Mouse (Mus musculus) urinary bladder, adult 2 months (tissue): ENCODE measurements around the gene Pde7b. TPM values are rescaled to one million over a fixed set of nuclear protein-coding genes. Genes with fewer than 3 reads are reported as not detected.
A peak's percentile ranks its signal among the peaks of the same experiment; 100 is the strongest.

Source experiments
- DNase-seq: peaks from one replicate; pipeline ENCODE4 v3.0.0; 2022; ENCODE audit warnings: low spot score
- polyA plus RNA-seq: library from polyadenylated mRNA; depleted of rRNA; stranded (reverse); fragments of >200 nt; gene quantifications from 2 replicates; pipeline ENCODE4 v1.2.3, GENCODE M21; 2012; rRNA removed

Pde7b gene
- 10.1 and 14.9 TPM in 2 replicates for polyA plus RNA-seq

DNA sequence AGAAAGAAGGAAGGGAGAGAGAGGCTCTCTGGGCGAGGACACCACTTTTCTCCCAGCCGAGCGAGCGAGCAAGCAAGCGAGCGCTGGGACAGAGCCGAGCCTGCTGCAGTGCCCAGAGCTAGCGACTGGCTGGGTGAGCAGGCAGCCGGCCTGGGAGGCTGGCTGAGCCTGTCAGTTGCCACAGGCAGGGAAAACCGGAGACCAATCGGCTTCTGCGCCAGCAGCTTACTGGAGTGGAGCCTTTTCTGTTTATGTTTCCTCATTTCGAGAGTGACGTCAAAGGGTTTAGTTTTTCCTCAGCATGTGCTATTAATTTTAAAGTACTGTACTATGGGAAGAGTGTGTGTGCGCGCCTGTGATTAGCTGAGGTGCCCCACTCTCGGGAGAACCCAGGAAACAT, at the start of gene Pde7b:
Pde7b (minus strand) TSS at position 173 of the 400 bp plus-strand sequence.
- DNase-seq = peak; percentile 58

DNA sequence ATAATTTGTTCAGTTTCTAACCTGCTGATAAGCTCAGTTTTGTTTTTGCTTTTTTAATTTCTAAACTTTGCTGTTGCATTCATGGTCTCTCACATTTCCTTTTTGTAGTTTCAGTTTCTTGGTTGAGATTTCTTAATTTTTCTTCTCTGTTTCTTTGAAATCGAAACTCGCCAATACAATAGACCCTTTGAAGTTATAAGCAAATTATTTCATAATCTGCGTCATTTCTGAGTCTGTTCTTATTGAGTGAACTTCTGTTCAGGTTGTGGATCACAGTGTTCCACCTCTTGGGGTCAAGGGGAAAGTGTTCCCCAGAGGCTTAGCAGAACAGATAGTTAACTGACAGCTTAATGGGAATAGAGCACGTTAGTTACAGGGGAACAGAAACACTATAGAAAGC, 47.2 kb upstream of the Pde7b start:
- no peak for DNase-seq

DNA sequence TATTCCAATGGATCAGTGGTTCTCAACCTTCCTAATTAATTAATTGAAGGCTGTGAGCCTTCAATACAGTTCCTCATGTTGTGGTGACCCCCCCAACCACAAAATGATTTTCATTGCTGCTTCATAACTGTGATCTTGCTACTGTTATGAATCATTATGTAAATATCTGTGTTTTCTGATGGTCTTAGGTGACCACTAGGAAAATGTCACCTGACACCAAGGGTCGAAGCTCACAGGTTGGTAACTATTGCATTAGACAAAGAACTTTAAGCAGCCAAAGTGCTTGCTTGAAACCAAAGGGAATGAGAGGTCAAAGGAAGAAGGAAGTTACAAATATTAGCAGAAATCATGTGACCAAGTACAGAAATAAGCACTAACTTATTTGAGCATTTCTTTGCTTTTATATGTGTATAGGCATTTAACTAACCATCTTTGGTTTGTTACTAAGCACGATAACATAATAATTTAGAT, 45.6 kb upstream of the Pde7b start:
- DNase-seq = no peak

DNA sequence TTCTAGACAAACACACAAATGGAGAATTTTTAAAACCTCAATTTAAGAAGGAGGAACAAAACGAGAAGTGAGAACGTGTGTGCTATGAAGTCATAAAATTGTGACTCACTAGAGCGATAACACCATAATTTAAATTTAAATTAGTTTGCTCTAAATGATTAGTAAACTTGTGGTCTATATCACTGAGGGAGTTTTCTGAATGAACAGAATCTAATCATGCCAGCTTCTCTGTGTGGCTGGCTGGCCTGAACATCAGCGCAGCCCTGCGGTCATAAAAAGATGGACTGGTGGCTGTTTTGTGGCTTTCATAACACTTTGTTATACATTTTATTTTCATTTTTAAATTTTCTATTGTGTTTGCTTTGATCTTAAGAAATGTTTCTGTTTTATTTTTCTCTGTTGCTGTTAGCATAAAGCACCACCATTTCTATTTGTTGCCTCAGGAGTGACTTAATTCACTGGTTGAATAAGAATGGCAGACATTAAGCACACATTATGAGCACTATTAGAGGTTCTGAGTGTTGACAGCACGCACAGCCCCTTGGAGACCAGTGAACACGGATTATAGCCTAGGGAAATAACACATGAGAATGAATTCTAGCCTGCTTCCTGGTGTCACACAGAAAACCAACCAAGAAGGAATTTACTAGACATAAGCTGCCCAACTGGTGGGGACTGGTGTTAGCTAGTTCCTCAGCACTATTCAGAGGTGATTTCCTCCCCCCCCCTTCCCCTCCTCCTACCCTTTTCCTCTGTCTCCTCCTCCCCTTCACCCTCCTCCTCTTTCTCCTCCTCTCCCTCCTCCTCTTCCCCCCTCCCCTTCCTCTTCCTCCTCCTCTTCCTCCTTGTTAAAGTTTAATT, 44.9 kb upstream of the Pde7b start:
- no peak for DNase-seq

DNA sequence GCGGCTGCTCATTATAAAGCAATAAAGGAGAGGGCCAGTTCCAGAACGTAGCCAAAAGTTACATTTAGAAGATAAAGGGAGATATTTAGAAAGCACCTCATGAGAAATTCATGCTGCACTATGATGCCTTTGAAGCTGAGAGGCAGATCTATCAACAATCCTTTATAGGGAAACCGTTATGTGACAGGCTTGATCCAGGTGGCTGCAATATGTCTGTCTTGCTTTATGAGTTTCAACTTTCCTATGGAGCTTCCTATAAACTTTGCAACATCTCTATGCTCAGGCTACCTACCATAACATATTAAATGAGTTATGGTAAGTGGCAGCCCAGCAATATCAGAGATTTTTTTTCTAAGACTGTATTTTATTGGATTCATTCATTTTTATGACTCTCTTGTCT, 39.5 kb upstream of the Pde7b start:
- no peak for DNase-seq

DNA sequence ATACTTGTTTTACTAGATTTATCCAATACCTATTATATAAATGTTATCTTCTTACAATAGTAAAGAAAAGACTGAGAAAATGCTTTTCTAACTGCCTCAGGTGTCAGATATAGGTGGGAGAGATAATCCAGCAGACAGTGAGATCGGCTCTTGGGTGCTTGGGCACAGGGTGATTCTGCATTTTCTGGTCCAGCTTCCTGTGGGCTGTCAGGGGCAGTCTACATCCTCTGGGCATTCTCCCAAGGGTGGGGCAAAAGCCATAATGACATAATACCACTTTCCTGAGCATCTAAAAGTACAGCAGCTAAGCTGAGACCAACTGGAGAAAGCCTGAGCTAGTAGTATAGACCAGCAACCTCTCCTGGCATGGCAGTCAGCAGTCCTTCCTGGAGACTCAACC, 34.1 kb upstream of the Pde7b start:
- no peak for DNase-seq

DNA sequence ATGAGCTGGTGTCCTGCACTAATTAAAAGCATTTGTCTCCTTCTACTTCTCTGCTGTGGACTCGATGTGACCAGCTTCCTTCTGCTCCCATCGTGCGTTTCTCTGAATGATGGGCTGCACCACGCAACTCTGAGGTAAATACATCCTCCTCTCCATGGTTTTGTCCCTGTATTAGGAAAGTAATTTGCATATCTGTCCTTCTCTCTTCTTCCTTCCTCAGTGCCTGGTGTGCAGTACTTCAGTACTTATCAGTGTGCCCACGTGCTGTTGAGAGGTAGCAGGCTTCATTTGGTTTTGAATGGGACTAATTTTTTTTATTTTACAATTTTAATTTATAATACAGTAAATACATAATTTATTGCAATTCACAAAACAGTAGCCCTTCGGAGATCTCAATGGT, 33.4 kb upstream of the Pde7b start:
- DNase-seq = no peak

DNA sequence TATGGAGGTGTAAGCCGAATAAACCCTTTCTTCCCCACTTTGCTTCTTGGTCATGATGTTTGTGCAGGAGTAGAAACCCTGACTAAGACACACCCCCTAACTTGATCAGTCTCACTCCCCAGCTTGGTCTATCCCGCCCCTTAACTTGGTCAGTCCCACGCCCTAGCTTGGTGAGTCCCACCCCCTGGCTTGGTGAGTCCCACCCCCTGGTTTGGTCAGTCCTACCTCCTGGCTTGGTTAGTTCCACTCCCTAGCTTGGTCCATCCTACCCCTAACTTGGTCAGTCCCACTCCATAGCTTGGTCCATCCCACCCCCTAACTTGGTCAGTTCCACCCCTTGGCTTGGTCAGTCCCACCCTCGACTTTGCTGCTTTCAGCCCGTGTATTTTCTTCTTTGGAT, 31.3 kb upstream of the Pde7b start:
- no peak for DNase-seq

DNA sequence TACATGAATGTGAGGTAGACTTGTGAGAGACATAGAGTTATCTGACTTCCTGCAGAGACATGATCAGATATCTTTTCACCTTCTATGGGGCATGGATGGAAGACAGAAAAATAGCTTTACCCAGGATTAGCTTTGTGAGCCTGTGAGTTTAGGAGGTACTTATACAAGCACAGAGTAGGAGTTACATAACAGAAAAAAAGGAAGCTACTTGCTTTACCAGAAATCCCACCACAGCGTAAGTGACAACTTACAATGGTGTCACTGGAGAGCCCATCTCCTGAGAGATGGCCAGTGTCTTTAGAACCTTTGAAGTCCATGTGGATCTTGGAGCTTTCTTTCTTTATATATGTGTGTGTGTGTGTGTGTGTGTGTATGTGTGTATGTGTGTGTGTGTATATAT, 28.0 kb upstream of the Pde7b start:
- DNase-seq = no peak

DNA sequence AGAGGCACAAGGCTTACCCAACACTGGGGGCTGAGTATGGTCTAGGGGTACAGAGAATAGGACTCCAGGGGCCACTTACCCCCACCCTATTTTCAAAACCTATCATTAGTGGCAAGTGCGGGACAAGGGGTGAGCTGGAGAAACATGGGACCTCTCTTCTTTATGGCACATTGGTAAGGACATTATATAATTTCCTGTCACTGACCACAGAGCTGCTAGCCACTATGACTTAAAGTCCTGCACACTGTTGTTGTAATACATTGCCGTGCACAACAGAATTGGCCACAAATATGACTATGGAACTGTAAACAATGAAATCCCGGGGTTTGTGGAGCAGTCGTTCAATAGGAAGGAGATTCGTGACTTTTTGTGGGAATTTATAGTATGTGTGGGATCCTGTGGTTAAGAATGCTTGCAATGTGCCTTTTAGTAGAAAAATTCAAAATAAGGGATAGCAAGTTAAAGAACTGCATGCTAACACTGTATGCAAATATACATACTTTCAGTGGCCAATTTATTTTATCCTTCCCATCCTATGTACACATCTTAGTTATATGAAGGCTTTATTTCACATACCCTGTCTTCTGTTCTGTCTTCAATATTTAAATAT, 25.9 kb upstream of the Pde7b start:
- no peak for DNase-seq

DNA sequence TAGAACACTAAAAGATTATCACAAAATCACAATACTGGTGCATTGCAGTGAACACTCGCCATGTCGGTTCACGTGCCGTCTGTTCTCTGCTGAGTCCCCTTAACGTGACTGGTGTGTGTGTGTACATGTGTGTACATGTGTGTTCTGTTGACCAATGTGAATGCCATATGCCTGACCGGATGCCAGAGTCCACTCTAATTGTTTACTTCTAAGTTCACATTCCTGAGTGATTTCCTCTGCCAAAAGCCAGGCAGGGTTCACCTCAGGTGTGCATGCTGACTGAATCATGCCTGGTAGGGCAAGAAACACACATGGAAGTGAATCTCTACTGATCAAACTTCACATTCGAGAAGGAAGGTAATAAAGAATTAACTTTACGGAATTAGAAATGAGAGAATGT, 24.1 kb upstream of the Pde7b start:
- DNase-seq = no peak

DNA sequence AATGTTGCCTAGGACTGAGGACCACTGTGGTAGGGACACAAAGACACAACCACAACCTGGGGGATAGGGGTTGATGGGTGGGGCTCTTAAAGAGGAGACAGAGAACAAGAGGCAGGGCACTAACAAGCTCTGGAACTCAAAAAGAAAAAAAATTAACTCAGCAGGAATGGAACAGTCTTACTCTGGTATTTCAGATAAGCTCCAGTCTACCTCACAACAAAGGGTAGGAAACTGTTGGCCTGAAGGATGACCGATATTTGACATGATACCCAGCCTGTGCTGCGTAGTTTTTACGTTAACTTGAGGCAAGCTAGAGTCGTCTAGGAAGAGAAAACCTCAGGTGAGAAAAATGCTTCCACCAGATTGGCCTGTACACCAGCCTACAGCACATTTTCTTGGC, 22.4 kb upstream of the Pde7b start:
- DNase-seq = no peak

DNA sequence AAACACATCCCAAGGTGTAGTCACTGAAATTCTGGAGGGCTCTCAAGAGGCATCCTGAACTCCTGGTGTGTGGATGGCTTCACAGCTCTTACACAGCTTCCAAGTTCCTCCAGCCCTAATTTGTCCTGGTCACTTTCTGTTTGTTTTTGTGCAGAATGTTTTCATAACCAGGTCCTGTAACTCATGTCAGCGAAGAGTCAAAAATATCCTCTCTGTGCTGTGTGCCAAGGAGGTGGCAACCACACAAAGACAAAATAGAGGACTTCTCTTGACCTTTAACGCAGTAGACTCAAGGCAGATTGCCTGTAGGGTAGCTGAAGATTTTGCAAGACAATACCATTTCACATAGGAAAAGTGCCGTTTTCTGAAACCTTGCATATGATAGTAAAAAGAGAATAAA, 14.9 kb upstream of the Pde7b start:
- DNase-seq = no peak

DNA sequence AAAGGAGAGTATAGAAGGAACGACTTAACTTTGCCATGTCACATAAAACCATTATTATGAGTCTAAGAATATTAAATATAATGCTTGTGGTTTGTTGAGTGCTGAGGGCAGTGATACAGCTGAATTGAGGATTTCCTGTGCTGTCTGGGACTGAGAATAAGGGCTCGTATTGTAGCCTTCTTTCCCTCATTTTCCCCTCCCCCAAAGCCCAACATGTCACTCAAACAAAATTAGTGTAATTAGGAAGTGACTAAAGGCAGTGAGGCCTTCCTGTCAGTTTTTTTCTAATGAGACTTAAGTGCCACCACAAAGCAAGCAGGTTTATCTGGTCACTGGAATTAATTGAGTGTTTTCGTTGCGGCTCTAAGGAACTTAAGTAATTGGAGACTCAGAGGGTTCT, 12.3 kb upstream of the Pde7b start:
- no peak for DNase-seq

DNA sequence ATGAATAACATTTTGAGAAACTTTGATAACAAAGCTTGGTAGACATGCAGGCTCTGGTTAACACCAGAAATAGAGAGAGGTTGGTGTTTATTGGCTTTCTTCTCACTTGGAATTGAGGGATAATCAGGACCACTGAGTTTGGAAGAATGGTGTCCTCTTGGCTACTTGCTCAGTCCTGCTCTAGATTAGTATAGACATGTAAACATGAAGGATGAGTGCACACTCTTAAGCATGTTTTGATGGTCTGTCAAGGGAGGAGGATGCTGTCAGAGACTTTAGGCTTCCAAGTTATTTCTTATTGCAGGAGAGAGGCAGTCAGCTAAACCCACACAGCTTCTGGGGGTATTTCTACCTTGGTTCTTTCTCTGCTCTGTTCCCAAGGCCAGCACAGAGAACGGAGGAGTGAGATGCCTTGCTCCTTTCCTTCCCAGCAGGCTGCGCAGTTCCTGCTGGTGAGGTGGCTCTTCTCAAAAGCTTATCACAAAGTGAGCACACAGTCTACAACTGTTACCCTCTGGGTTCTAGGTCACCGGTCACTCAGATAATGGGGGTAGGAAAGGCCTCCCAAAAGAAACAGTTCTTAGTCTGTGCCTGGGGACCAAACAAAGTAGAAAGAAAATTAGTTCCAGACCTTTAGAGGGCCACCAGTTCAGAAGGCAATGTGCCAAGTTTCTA, 11.0 kb upstream of the Pde7b start:
- DNase-seq = no peak

DNA sequence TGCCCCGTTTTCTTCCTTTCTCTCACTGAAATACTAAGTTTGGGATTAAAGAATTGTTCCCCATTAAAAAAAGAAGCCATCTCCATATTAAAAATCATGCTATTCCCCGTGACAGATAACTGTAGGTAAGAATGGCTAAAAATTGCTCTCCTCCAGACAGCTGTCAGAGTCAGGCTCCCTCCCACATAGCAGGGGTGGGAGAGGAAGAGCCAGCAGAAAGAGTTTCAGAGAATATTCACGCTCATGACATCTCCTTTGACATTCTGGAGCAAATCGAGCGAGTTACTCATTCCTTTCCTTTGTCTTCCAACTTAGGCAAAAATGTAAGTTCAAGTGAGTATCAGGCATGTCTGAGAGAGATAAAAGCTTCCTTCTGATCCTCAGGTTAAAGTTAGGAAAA, 8.7 kb upstream of the Pde7b start:
- DNase-seq = no peak

DNA sequence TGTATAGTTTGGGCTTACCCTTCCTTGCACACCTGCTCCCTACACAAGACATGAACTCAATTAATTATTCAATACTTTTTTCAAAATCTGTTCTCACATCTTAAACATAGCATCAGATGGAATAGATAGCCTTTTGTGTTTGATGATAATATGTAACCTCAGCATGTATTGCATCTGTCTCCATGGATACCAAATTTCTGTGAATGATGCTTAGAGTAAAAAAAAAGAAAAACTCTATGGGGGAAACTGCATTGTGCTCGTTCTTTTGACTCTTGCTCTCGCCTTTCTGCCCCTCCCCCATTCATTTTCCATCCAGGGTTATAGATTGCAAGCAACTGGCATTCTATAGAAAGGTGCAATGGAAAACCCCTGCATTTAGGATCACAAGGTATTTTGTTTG, 7.3 kb upstream of the Pde7b start:
- no peak for DNase-seq

DNA sequence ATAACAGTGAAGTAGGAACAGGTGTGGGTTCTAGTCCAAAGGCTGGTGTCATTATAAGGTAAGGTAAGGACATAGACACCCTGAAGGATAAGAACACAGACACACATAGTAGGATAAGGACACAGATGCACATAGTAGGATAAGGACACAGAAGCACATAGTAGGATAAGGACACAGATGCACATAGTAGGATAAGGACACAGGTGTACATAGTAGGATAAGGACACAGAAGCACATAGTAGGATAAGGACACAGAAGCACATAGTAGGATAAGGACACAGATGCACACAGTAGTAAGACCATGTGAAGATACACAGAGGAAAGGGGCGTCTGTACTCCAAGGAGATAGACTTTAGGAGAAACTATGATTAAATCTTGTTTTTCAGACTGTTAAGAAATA, 5.2 kb upstream of the Pde7b start:
- DNase-seq = no peak

DNA sequence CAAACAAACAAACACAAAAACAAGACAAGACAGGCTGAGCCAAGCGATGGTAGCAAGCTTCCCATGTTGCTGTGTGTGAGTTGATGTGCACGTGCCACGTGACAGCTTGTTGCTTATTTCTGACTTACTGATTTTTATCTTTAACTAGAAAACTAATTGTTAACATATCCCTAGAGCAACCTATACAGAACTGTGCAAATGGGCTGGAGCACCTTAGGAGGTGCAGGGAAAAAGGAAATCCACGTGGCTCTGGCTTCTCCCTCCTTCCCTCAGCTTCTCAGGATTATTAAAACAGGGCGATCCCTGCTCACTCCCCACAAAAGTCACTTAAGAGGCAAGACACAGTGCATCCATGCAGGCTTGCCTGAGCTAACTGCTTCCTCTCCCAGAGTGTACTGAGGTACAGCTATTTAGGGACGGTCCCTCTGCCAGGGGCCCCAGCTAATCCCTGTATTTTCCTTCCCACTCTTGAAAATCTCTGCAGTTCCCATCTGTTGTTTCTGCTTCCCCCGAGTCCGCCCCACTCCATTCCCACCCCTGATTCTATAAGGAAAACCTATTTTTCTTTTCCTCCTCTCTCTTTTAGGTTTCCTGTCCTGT, 606 bp upstream of the Pde7b start:
- DNase-seq = no peak

DNA sequence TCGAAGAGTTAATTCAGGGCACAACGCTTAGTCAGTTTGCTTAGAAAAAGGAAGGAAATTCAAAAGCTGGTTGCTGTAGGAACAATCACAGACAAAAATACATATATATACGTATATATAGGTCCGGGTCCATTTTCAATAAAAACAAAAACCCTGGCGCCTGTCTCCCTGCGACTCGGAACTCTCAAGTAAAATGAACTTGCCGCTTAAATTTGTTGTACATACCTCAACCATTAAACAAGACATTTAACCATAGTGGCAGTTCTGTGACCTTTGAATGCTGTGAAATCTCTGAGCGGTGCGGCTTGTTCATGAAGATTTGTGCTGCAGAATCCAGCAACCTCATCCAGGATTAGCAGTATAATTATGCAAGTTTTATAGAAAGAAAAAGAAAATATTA, 427 bp downstream of the Pde7b start:
- DNase-seq = no peak

DNA sequence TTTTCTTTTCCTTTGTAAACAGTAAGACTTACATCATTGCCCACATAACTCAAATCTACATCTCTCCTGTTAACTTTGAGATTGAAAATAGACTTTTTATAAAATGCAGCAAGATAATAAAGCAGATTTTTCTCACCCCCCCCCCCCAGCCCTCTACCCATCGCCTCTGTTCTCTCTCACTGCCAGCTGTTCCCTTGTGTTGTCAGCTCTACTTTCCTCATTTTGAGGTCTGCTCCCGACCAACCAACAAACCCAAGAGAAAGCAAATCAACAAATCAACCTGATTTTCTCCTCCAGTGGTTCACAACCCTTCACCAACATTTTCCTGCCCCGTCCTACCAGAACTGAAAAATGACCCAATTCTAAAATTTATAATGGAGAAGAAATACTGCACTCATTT, 916 bp downstream of the Pde7b start:
- no peak for DNase-seq

DNA sequence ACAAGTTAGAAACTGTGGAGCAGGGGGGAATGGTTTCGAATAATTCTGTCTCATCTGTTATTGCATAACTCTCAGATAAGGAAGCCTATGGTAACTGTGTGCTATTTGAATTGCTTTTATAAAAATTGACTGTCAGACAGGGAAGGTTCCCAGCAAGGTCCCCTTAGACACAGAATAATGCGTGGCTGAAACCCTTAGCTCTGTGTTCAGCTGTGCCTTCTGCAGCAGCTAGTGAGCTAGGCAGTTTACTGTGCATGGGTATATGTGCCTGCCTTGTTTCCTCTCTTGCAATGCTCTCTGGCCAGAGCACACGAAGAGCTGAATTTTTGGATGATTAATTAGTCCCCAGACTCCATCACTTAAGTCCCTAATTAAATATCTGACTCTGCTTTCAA, 1.4 kb downstream of the Pde7b start:
- no peak for DNase-seq
